21 mouse cellular contexts compared by ENCODE assay signal in the genomic region with DNA sequence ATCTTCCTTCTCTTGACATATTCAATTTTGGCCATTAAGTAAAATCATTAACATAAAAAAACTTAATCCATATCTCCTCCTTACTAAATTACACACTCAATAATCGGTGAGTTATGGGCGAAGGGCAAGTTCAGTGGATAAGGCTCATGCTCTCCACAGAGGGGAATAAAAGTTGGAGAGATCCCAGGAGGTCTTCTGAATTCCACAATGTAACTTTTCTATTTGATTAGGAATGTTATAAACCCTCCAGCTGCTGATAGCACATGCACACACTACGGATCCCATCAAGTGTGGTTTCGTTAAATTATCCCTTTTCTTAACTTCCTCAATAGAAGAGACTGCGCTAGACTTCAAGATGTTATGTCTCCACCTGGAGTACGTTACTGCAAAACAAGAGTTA.
DNase-seq lines count a peak whose midpoint lies in the region; ATAC-seq and TF ChIP-seq lines count a peak whose summit lies in the region.
"Had no signal": no experiment of that assay in that cellular context is flagged by ENCODE, and none has a peak within 500 bp of the region (broad histone marks: within the 10 kb centered on the region; RNA-seq: fewer than 3 reads in every experiment).

No protein-coding gene starts in this region.

- H3K36me3 ChIP-seq in kidney, postnatal 0 days (ENCODE audit: insufficient read depth, low read length) = no peaks in the 10 kb centered on the region
- no peaks in the 10 kb centered on the region for H3K36me3 ChIP-seq in lung, embryonic 15.5 days
- H3K36me3 ChIP-seq: embryonic facial prominence, embryonic 13.5 days; embryonic facial prominence, embryonic 15.5 days; forebrain, embryonic 10.5 days; forebrain, embryonic 12.5 days had no signal

- H3K4me2 ChIP-seq in kidney, postnatal 0 days (ENCODE audit: low read length) = no peak overlapping the region
- no peak overlapping the region; the same call in 1 of the 2 replicates for H3K4me2 ChIP-seq in lung, embryonic 15.5 days
- H3K4me2 ChIP-seq: embryonic facial prominence, embryonic 13.5 days; embryonic facial prominence, embryonic 15.5 days; forebrain, embryonic 12.5 days had no signal

- no peaks in the 10 kb centered on the region for H3K9me3 ChIP-seq in kidney, postnatal 0 days (replicated peaks; ENCODE audit: low read length)
- H3K9me3 ChIP-seq in lung, embryonic 15.5 days = no peaks in the 10 kb centered on the region
- H3K9me3 ChIP-seq: embryonic facial prominence, embryonic 13.5 days; embryonic facial prominence, embryonic 15.5 days; forebrain, embryonic 10.5 days; forebrain, embryonic 12.5 days had no signal

- H3K27ac ChIP-seq in kidney, postnatal 0 days = no peak overlapping the region
- H3K27ac ChIP-seq in lung, embryonic 15.5 days = no peak overlapping the region
- H3K27ac ChIP-seq: embryonic facial prominence, embryonic 13.5 days; embryonic facial prominence, embryonic 15.5 days; forebrain, embryonic 10.5 days; forebrain, embryonic 12.5 days had no signal

- no peak overlapping the region for H3K4me3 ChIP-seq in kidney, postnatal 0 days (replicated peaks; ENCODE audit: low read depth, low read length)
- H3K4me3 ChIP-seq in lung, embryonic 15.5 days = no peak overlapping the region
- H3K4me3 ChIP-seq: embryonic facial prominence, embryonic 13.5 days; embryonic facial prominence, embryonic 15.5 days; erythroblast, embryonic 14.5 days; forebrain, embryonic 10.5 days; forebrain, embryonic 12.5 days had no signal

- no peak for TF ChIP-seq CTCF in kidney, postnatal 0 days (IDR thresholded peaks at IDR 0.05; ENCODE audit: low read depth)

- H3K27me3 ChIP-seq in kidney, postnatal 0 days (ENCODE audit: insufficient read depth, low read length) = no peaks in the 10 kb centered on the region
- no peaks in the 10 kb centered on the region for H3K27me3 ChIP-seq in lung, embryonic 15.5 days
- H3K27me3 ChIP-seq: embryonic facial prominence, embryonic 13.5 days; embryonic facial prominence, embryonic 15.5 days; forebrain, embryonic 12.5 days had no signal

- WGBS in kidney, postnatal 0 days = 68% methylated on average over 6 of the region's 6 CpGs
- 51% methylated on average over 6 of the region's 6 CpGs for WGBS in lung, embryonic 15.5 days

- no peak overlapping the region for H3K9ac ChIP-seq in kidney, postnatal 0 days (ENCODE audit: low read depth, low read length)
- H3K9ac ChIP-seq in lung, embryonic 15.5 days = no peak overlapping the region
- H3K9ac ChIP-seq: embryonic facial prominence, embryonic 13.5 days; embryonic facial prominence, embryonic 15.5 days; forebrain, embryonic 12.5 days had no signal

- peak; percentile 62 for DNase-seq in kidney, postnatal 0 days (ENCODE audit: low spot score)
- DNase-seq in kidney, postnatal 25 days = no peak
- no peak for DNase-seq in lung, postnatal 10 days
- DNase-seq: adrenal gland, adult 2 months; adrenal gland, postnatal 10 days; adrenal gland, postnatal 25 days; cerebellum, adult 11 months; cerebellum, adult 18-20 months; cerebellum, adult 8-10 months; cerebellum, adult 9-11 months; cerebellum, postnatal 14 days; cerebellum, postnatal 36 days; embryo, embryonic 11 days had no signal

- no peak for ATAC-seq in kidney, postnatal 0 days (replicated peaks; ENCODE audit: low FRiP score, low read depth)
- peak; percentile 27; the same call in 1 of the 2 replicates for ATAC-seq in lung, embryonic 15.5 days (ENCODE audit: borderline replicate concordance, extremely low read depth, low FRiP score, low TSS enrichment)
- ATAC-seq: forebrain, embryonic 14.5 days; forebrain, embryonic 16.5 days had no signal

- H3K4me1 ChIP-seq in kidney, postnatal 0 days (replicated peaks; ENCODE audit: insufficient read depth, low read length) = no peaks in the 10 kb centered on the region
- no peaks in the 10 kb centered on the region for H3K4me1 ChIP-seq in lung, embryonic 15.5 days
- H3K4me1 ChIP-seq: embryonic facial prominence, embryonic 13.5 days; embryonic facial prominence, embryonic 15.5 days; forebrain, embryonic 10.5 days; forebrain, embryonic 12.5 days had no signal
